Mouse (Mus musculus): ENCODE data around the gene Rph3a. TPM values are rescaled to one million over a fixed set of nuclear protein-coding genes. Genes with fewer than 3 reads are reported as not detected.
A peak's percentile ranks its signal among the peaks of the same experiment; 100 is the strongest.

Gene Rph3a
- polyA plus RNA-seq (2012; rRNA removed), result 188 and 208 TPM in 2 replicates

DNA sequence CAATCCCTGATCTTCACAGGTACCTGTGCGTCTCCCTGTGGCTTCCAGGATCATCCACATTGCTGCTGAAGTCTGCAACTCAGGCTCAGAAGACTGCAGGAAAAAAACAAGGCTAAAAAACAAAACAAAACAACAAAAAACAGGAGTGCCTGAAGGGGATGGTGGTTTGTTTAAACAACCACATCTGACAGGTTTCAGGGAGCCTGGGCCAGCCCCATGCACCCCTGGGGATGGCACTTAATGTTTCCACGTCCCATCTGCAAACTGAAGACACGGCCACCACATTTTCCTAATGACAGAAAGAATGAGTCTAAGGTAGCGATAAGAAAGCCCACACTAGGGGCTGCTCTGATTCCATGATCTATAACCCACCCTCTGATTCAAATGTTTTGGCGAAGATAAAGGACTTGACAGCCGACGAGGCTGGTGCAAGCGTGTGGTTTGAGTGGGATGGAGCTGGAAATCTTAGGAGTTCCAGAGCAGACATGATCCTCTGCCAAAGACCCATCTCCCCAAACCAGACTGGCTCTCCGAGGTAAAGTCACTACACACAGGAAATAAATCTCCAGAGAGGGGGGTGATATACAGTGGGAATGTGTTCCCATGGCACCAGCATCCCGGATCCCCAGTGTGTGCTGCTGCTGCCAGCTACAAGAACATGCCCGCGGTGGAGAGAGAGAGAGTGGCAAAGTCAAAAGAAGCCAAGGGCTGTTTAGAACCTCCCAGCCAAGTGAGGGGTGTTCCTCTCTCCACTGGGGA is at the start of gene Rph3a:
TSS of gene Rph3a (minus strand) at position 282 of the 759 bp plus-strand sequence.
- peak in 1 of 2 experiments; percentile 61 for DNase-seq (ENCODE audit: extremely low spot score in 1 of 2, low spot score in 1 of 2)

DNA sequence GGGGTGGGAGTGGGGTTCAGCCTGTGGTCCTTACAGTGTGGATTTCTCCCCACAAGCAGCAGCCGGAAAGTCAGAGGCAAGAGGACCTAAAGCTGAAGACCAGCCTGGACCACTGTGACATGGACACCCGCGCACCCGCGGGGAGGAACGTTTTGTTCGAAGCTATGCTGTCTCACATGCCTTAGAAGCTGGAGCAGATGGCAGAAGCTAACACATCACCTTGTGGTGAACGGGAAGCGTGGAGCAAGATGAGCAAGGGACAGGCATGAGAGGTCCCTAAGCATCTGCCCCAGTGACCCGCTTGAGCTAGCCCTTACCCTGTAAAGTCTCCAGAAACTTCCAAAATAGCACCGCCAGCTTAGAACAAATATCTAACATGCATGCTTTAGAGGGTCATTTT is 48.4 kb upstream of the Rph3a start:
- peak in 1 of 2 experiments; percentile 39 for DNase-seq (ENCODE audit: extremely low spot score in 1 of 2, low spot score in 1 of 2)

DNA sequence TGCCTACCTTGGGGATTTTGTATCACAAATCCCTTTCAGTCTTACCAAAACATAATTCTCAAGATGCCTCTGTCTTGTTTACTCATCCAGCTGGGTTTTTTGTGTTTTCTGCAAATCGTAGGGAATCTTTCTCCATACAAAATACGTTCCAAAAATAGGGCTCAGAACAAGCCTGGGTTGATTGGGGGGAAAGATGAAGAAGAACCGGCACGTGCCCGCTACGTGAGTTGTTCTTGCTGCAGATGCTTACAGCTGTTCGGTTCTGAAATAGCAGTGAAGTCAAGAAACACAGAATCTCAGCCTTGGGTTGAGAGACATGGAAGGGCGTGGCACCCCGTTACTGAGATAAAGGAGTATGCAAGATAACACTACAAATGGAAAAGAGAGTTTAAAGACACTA is 44.0 kb upstream of the Rph3a start:
- DNase-seq (ENCODE audit: extremely low spot score in 1 of 2, low spot score in 1 of 2), result peak in 1 of 2 experiments; percentile 20

DNA sequence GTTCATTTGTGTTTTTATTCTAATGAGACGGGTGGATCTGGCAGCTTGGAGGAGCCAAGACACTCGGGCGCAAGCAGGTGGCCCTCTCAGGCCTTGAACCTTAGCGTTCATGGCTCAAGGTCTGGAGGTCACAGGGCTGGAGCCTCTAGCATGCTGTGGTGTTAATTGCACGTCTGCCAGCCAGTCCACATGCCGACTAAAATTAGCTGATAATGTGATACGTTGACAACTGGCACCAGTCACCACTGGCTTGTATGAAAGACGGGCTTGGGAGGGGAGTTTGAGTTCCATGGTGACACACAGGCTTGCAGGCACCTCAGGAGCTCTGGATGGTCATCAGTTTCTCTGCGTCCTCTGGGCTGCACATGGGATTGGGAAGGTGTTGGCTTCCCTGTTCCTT is 31.9 kb upstream of the Rph3a start:
- DNase-seq (ENCODE audit: extremely low spot score in 1 of 2, low spot score in 1 of 2), result no peak

DNA sequence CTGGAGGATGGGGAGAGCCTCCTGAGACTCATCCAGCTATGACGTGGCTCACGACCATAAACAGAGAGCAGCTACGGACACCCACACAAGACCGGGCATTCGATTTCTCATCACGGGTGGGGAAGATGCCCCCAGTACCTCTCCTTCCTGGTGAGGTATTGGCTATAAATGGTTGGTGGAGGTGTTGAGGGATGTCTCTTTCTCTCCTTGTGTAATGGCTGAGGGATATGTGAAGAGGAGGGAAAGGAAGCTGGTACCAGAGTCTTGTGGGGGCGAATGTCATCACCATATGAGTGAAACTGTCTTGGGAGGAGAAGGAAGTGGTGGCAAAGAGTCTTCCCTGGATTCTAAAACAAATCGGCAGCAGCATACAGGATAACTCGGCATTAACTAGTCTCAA is 29.6 kb upstream of the Rph3a start:
- peak in 1 of 2 experiments; percentile 50 for DNase-seq (ENCODE audit: extremely low spot score in 1 of 2, low spot score in 1 of 2)

DNA sequence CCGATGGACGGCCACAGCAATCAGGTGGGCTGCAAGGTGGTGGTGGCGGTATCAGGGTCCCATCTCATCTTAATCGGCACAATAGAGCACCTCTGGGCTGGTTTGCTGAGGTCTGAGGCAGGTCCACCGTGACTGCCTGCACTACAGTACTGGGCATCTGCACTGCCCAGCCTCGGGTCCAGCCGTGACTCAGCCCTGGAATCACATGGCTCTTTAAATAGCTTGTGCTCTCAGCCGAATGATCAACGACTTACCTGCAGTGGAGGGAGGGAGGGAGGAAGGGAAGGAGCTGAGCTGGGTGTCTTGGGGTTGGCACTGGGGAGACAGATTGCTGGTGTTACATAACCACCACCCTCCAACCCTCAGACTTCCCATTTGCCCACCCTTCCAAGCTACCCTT is 20.3 kb upstream of the Rph3a start:
- DNase-seq (ENCODE audit: extremely low spot score in 1 of 2, low spot score in 1 of 2), result no peak

DNA sequence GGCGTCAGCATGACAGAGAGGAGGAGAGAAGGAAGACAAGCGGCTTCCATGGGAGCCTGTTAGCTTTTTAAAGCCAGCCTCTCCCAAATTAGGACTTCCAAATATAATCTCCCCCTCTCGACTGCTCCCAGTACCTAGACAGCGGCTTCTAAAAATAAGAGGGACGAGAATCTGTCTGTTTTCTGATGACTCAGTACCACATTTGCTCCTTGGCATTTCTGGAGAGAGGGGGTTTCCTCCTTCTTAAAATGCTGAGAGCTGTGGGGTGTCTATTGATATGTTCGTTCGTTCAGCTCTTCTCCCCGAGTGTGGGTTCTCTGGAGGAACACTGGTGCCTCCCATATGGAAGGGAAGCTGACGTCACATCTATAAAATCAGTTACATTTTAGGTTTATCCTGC is 9.6 kb upstream of the Rph3a start:
- peak; percentile 78 to 79 for DNase-seq (ENCODE audit: extremely low spot score in 1 of 2, low spot score in 1 of 2)

DNA sequence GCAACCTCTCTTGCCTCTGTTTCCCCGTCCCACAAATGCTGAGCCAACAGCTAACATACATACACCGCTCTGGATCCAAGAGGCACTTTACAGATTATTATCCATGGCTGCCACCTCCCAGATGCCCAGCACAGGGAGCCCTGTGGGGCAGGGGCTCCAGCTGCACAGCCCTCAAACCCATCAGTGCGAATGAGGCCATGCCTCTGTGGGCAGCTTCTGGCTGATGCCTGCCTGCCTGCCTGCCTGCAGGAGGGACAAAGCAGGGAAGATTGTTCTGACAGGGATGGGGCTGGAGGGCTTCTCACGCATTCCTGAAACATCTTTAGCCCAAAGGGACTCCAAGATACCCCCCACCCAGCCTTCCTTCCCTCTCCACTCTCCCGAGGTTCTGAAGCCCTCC is 7.8 kb upstream of the Rph3a start:
- DNase-seq (ENCODE audit: extremely low spot score in 1 of 2, low spot score in 1 of 2), result no peak

DNA sequence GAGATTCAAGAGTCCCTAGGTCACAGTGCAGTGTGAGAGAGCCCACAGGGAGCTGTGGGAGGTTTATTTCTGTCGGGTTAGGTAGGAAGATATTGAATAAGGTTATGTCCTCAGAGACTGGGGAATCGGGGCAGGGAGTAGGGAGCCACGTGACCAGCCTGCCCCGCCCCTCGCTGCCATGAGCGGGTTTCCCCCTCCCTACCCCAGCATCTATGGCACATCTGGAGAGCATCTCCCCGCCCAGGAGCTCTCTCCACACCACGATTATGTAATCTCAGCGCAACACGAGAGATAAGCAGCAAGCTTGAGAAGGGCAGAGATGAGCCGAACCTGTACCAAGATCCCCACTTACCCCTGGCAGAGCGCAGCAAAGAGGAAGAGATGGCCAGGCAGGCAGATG is 6.5 kb upstream of the Rph3a start:
- peak in 1 of 2 experiments; percentile 56 for DNase-seq (ENCODE audit: extremely low spot score in 1 of 2, low spot score in 1 of 2)

DNA sequence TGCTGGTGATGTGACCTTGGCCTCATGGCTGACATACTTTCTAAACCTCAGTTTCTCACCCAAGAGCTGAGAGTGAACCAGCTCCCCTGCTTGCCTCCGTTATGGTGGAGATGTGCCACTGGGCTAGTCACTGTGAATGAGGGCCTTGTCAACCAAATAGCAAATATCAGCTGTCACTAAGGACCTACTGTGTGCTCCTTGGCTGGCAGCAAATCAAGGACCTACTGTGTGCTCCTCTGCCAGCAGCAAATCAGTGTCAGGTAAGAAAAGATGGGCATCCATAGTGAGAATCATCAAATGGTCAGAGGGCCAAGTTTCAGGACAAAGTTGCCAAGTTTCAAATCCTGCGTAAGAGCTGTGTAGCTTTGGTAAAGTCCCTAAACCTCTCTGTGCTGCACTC is 4.6 kb upstream of the Rph3a start:
- no peak for DNase-seq (ENCODE audit: extremely low spot score in 1 of 2, low spot score in 1 of 2)

DNA sequence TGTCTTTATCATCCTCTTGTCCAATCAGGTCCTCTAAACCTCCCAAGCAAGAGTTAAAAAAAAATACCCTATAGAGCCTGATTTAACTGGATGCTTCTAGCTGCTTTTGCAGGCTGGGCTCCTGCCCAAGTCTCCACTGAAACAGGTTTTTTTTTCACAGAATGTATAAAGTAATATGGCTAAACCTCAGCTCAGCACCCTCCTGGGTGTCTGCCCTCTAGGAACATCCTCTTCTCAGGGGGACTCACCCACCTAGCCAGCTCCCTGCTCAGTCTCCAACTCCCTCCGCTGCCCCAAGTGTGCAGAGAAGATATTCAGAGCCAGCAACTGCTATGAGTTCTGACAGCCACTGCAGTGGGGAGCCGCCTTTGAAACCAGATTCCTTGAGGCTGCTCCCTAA is 2.1 kb upstream of the Rph3a start:
- DNase-seq (ENCODE audit: extremely low spot score in 1 of 2, low spot score in 1 of 2), result no peak

DNA sequence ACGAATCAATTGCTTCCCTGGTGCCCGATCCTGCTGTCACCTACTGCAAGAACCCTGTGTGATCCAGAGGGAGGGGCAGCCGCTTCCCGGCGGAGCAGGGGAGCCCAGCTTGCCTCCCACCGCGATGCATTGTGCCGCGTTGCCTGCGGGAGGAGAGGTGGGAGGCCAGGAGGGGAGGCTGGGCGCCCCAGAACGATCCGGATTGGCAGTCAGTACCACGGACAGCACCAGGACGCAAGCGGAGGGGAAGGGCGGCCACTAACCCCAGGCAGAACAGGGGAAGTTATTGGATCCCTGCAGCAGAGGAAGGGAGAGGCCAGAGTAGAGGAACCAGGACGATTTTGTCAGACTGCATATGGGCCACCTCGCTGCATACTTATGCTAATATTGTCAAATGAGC is 486 bp downstream of the Rph3a start:
- DNase-seq (ENCODE audit: extremely low spot score in 1 of 2, low spot score in 1 of 2), result peak in 1 of 2 experiments; percentile 79

DNA sequence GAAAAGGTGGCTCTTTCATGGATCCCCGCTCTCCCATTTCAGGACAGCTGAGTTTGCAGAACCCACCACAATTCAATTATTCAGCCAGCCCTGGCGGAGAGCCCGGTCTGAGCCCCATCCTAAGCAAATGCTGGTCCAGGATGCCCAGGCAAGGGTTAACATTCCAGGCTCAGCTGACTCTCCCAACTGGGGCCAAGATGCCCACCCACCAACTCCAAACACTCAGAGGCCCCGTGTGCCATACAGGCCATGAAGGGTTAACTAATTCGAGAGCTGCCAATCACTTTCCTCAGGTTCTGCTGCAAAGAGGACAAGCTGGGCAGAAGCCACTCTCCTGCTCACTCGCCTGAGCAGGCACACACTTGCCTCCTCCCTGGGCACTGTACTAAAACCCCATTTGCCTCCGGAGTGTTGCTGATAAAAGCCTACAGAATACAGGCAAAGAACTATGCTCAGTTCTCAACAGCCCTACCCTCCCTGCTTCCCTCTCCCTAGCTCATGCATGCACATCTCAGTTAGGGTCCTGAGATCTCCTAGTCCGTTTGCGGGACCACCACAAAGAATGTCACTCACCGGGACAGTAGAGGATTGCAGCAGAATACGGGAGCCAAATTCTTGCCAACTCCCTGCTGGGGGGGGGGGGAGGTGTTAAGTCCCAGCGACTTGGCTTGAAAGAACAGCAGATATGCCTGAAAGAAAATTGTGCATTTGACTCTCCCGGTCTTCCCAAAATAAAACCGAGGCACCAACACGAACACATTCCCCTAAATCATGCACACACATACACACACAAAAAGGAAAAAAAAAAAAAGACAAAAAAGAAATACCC is 1.3 kb downstream of the Rph3a start:
- no peak for DNase-seq (ENCODE audit: extremely low spot score in 1 of 2, low spot score in 1 of 2)

DNA sequence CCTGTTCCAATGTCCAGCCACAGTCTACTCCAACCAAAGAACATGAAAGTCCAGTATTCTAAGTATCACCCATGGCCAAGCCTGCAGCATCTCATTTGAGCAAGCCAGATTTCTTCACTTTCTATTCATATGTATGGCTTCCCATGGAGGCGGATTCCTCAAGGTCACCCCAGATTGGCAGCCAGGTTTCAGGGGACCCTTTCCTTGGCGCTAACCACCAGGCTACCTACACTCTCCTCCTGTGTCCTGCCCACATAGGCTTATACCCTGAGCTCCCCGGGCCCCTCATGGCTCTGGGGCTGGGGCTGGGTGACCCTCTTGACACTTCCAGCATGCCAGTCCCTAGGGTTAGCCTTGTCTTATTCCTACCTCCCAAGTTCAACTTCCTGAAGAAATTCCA is 2.3 kb downstream of the Rph3a start:
- DNase-seq (ENCODE audit: extremely low spot score in 1 of 2, low spot score in 1 of 2), result no peak

DNA sequence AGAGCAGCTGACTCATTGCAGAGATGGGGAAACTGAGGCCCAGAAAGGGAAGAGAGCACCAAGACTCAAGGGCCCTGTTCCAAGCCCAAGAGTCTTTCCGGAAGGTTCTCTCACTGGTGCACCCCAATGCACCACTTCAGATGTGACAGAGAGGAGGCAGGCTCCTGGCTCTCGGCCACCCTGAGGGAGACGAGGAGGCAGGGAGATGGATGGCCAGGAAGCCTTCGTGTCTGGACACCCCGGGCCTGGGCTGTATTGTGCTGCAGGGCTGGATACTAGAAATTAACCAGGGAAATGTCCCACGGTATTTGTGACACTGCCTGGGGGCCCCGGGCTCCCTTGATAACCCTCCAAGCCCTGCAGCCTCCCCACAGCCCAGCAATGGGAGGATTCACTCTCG is 2.8 kb downstream of the Rph3a start:
- DNase-seq (ENCODE audit: extremely low spot score in 1 of 2, low spot score in 1 of 2), result peak in 1 of 2 experiments; percentile 63

DNA sequence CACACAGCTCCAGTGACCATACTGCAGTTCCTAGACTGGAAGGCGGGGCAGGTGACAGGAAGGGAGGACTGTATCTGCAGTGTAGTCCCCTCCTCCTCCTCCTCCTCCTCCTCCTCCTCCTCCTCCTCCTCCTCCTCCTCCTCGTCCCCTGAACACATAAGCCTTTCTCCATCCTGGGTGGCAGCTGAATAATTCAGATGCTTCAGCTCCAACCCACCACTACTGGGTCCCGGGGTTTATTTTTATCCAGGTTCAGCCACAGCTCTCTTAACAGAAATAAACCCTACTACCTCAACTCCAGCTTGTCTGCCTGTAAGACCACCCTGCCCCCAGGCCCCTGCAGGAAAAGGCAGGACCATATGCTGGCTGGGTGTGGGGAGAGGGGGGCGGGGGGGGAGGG is 3.7 kb downstream of the Rph3a start:
- no peak for DNase-seq (ENCODE audit: extremely low spot score in 1 of 2, low spot score in 1 of 2)

DNA sequence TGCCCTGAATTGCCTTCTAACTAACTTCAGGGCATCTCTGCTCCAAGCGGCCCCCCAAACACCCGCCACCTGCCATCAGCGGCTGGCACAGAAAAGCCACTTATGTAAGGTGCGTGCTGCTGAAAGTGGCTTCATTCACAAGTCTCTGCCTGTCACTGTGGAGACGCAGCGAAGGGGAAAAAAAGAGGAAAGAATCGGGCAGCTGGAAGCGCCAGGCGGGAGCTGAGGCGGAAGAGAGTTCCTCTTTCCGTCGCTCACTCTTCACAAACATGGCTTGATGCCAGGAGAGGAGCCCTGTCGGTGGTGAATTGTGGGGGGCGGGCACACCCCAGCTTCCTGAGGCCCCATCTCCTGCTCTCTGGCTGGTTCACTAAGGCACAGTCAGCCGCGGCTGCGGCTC is 6.1 kb downstream of the Rph3a start:
- peak in 1 of 2 experiments; percentile 73 for DNase-seq (ENCODE audit: extremely low spot score in 1 of 2, low spot score in 1 of 2)

DNA sequence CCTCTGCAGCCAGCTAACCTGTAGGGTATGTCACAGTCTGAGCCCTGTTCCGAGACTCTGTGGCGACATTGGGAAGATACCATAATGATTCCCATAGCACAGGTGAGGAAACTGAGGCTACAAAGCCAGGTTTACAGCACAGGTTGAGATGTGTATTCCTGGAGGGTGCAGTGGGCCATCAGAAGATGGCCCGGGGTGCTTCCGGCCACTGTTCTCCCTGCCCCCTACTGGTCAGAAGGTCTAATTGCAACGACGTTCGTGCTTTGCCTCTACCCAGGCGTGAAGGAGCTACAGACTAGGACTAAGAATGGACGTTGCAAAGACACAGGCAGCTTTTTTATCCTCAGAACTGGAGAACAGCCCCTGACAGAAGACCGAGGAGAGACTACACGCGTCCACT is 10.3 kb downstream of the Rph3a start:
- DNase-seq (ENCODE audit: extremely low spot score in 1 of 2, low spot score in 1 of 2), result no peak

DNA sequence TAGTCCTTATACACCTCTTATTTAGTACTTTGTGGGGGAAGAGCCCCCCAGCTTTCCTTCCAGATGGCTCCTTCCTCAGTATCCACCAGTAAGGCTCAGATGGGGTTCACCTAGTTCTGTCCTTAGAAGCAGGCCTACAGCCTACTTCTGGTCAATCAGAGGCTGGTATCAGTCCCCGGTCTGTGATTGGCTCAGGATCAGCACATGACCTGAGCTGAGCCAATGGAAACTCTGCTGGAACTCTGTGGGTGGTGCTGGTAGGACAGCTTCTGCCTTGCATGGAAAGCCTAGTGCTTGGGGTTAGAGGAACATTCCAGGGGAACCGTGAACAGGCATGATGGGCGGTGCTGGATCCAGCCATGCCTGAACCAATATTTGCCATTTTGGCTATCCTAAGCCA is 21.5 kb downstream of the Rph3a start:
- no peak for DNase-seq (ENCODE audit: extremely low spot score in 1 of 2, low spot score in 1 of 2)

DNA sequence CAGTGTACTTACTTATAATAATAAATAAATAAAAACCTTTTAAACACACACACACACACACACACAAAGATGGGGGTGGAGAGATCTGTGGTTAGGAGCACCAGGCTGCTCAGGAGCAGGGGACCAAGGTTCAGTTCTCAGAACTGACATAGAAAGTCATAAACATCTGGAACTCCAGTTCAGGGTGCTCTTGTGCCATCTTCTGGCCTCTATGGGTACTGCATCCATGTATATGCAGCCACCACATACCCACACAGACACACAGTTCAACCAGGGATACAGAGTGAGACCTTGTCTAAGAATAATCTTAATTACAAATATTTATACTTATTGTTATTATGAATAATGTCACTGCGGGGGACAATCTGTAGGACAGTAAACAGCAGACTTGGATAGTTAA is 26.9 kb downstream of the Rph3a start:
- no peak for DNase-seq (ENCODE audit: extremely low spot score in 1 of 2, low spot score in 1 of 2)

DNA sequence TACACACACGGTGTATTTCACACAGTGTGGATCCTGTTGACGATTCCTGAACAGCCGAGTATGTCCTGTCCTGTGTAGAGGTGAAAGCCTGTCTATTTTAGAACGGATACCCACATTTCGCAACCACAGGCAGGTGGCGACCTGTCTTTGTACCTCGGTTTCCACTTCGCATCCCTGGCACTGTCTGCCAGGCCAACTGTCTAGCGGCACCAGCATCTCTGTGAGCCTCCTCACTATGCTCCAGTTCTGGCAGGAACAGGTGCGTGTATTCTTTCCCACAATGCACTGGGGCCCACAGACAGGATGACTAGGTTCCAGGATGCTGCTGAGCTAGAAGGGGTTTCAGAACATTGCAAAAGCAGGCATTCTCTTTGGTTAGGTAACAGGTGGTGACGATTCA is 28.7 kb downstream of the Rph3a start:
- DNase-seq (ENCODE audit: extremely low spot score in 1 of 2, low spot score in 1 of 2), result no peak

DNA sequence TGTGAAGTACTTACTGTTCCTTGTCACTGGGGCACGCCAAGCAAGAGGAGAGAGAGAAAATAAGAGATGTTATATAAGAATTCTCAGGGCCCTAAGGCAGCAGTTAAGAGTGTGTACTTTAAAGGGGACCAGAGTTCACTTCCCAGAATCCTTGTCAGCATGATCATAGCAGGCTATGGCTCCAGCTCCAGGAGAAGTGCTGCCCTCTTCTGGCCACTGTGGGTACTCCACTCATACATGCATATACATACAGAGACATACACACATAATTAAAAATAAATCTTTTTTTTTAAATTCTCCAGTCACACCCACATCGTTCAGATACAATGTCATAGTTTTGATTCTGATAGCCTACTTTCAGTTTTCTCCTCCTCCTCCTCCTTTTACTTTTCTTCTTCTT is 29.8 kb downstream of the Rph3a start:
- DNase-seq (ENCODE audit: extremely low spot score in 1 of 2, low spot score in 1 of 2), result no peak

Data from frontal cortex, adult 2 months (tissue).